Mouse (Mus musculus): ENCODE results near the gene Otud5.
"Not testable (repeated sequence)": the region's sequence is repeated elsewhere in the genome, so short reads cannot be mapped to it uniquely, and the experiment has no call there.

The Otud5 gene

DNA sequence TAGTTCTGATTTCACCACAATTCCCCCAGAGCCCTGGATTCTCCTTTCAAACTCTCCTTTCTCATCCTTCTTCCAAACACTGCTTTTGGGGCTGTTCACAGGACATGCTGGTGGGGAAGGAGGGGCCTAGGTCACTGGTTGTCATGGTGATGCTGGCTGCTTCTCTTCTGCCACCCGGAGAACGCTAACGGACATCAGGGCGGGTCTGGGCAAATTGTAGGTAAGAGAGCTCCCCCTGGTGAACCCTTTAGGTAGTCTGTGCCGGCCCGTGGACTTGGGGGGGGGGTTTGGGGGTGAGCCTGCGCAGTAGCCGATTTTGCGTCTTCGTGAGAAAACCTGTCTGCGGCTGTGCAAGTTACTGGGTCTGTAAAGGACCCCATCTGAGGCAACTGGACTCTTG lies 38.7 kb downstream of the Otud5 start:
- peak; percentile 85 for DNase-seq (ENCODE audit: low read depth)

DNA sequence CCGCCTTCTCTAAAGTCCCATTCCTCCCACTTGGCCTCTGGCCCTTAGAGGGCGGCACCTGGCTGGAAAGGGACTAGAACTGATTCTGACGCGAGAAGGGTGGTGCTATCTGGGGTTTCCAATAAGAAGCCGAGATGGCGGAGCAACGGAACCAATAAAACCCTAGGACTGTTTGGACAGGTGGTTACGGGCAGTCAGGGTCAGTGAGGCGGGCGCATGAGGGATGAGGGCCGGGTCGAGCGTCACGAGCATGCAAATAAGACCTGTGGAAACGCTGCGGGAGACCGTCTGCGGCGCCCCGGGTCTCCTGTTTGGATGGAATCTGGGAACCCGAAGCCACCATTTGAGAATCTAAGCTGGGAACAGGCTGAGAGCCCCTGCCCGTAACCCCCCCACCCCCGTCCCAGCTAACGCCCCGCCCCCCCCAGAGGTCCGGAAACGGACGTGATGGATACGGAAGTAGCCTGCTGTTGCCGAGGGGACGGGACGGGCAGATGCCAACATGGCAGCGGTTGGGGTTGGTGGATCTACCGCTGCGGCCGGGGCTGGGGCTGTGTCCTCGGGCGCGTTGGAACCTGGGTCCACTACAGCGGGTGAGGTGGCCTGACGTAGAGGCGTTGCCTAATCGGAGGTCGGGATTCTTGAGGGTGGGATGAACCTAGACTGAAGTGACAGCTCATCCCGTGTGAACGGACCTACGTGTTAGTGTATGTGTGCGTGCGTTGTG lies 42.8 kb downstream of the Otud5 start, which contains the start of gene Slc35a2:
TSS of gene Slc35a2 (plus strand) at position 188 of the 727 bp plus-strand sequence.
- DNase-seq (ENCODE audit: low read depth) = peak; percentile 72

DNA sequence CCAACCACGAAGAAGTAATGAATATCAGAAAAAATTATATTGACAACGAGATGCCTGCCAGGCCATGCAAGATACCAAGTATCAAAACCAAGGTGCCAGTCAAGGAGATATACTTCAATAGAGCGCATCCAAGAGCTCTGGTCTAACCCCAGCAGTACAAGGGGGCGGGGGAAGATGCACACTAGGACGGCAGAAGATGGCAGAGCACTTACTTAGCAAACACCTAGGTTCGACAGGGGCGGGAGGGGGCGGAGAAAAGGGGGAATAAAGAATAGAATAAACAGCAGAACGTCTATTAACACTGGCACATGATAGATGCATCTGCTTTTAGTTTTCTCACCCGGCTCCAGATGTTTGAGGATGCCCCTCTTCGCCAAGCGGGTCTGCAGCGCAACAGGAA lies 57.0 kb downstream of the Otud5 start:
- no peak for DNase-seq (ENCODE audit: low read depth)

- DNase-seq (ENCODE audit: low read depth) = peak; percentile 93
These were observed 58.0 kb downstream of the Otud5 start, which contains the start of the genes Pqbp1 and Timm17b for GRCm38 (mm10) chrX:7898880-7899874. Pqbp1 (minus strand) TSS chrX:7899269. Timm17b (plus strand) TSS chrX:7899357.

- DNase-seq (ENCODE audit: low read depth) = no peak
These were observed 63.3 kb downstream of the Otud5 start for GRCm38 (mm10) chrX:7904441-7904840.

- DNase-seq (ENCODE audit: low read depth) = no peak
These were observed 66.6 kb downstream of the Otud5 start, which contains the start of gene Gm10491 for GRCm38 (mm10) chrX:7907735-7908134. Gm10491 (minus strand) TSS chrX:7907835.

DNA sequence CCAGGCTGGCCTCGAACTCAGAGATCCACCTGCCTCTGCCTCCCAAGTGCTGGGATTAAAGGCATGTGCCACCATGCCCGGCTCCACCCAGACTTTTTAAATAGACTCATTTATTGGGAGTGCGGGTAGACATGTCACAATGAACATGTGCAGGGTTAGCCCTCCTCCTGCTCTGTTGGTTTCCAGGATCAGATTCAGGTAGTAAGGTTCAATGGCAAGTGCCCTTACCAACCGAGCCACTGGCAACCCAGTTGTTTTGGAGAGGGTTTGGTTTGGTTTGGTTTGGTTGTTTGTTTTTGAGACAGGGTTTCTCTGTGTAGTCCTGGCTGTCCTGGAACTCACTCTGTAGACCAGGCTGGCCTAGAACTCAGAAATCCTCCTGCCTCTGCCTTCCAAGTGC lies 68.1 kb downstream of the Otud5 start, which contains the start of gene Gm10490:
TSS of gene Gm10490 (plus strand) at position 301 of the 400 bp plus-strand sequence.
- not testable (repeated sequence) for DNase-seq (ENCODE audit: low read depth)

GRCm38 (mm10) chrX:7910473-7910872 lies 69.3 kb downstream of the Otud5 start:
- DNase-seq (ENCODE audit: low read depth) = no peak

DNA sequence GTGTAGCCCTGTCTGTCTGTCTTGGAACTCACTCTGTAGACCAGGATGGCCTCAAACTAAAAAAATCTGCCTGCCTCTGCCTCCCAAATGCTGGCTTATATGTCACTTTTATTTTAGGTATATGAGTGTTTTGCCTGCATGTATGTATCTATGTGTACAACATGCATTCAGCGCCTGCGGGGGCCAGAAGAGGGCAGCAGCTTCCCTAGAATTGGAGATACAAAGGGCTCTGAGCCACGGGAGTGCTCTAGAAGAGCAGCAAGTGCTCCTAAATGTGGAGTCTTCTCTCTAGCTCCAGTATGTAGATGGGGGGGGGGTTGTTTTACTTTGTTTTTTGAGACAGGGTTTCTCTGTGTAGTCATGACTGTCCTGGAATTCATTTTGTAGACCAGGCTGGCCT lies 74.5 kb downstream of the Otud5 start:
- DNase-seq (ENCODE audit: low read depth) = peak; percentile 27

DNA sequence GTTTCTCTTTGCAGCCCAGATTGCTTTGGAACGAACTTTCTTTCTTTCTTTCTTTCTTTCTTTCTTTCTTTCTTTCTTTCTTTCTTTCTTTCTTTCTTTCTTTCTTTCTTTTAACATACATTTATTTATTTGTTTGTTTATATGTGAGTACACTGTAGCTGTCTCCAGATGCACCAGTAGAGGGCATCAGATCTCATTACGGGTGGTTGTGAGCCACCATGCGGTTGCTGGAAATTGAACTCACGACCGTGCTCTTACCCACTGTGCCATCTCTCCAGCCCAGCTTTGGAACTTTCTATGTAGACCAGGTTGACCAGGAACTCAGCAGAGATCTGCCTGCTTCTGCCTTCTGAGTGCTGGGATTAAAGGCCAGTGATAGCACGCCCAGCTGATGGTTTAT lies 76.8 kb downstream of the Otud5 start:
- DNase-seq (ENCODE audit: low read depth) = not testable (repeated sequence)

- no peak for DNase-seq (ENCODE audit: low read depth)
These were observed 78.6 kb downstream of the Otud5 start, which contains the start of gene Pcsk1n for GRCm38 (mm10) chrX:7919601-7920383. Pcsk1n (plus strand) TSS chrX:7919822.

GRCm38 (mm10) chrX:7922032-7922431 lies 80.9 kb downstream of the Otud5 start:
- DNase-seq (ENCODE audit: low read depth) = no peak
